Mouse (Mus musculus) bone marrow, adult 2 months (tissue): Measurements from ENCODE around the gene Map2k1.

ENCODE experiments used
- CTCF ChIP-seq: fragments of 200-500 bp; IDR thresholded peaks from 2 replicates; pipeline ENCODE4 v1.5.1; 2011; ENCODE audit warnings: low read length, control low read depth; ENCODE audit not compliant: control insufficient read depth, insufficient read depth
- POLR2A ChIP-seq: fragments of 200-500 bp; IDR thresholded peaks from 2 replicates; pipeline ENCODE4 v1.6.1; 2011; ENCODE audit warnings: low read depth, mild to moderate bottlenecking, control low read depth, low read length, borderline replicate concordance; ENCODE audit not compliant: control insufficient read depth

GRCm38 (mm10) chr9:64139879-64140278 lies 113.6 kb downstream of the Map2k1 start:
- TF ChIP-seq CTCF (no peak), POLR2A (no peak)
